Mouse (Mus musculus): ENCODE results near the gene Kctd7.

Gene Kctd7

GRCm38 (mm10) chr5:130193760-130194159 lies 49.1 kb downstream of the Kctd7 start:
- no peak for DNase-seq

GRCm38 (mm10) chr5:130196307-130196706 lies 51.6 kb downstream of the Kctd7 start:
- no peak for DNase-seq

- no peak for DNase-seq
Measured at GRCm38 (mm10) chr5:130197454-130197853, 52.8 kb downstream of the Kctd7 start.

GRCm38 (mm10) chr5:130197981-130198380 lies 53.3 kb downstream of the Kctd7 start:
- no peak for DNase-seq

GRCm38 (mm10) chr5:130200233-130201029 lies 55.8 kb downstream of the Kctd7 start:
- peak; percentile 65 for DNase-seq

GRCm38 (mm10) chr5:130203948-130204347 lies 59.3 kb downstream of the Kctd7 start:
- no peak for DNase-seq

GRCm38 (mm10) chr5:130204560-130204959 lies 59.9 kb downstream of the Kctd7 start:
- no peak for DNase-seq
